Comparison of ENCODE assay signal across 28 mouse cellular contexts in the genomic region with DNA sequence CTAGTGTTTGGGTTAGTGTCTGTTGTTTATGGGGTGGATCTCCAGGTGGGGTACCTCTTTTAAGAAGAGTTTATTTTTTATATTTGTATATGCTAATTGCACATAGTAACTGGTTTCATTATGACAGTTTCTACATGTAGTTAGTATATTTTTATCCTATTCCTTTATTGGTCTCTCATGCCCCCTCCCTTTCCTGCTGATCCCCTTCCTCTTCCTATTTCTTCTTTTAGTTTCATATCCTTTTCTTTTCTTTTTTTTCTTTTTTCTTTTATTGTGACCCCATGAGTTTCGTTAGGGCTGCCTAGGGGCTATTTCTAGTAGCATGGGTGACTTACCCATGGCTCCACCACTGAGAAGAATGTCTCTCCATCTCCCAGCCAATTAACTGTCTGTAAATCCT. TPM values are rescaled to one million over a fixed set of nuclear protein-coding genes. Genes with fewer than 3 reads are reported as not detected.
DNase-seq lines count a peak whose midpoint lies in the region; ATAC-seq lines count a peak whose summit lies in the region.
"Had no signal": no experiment of that assay in that cellular context is flagged by ENCODE, and none has a peak within 500 bp of the region (broad histone marks: within the 10 kb centered on the region; RNA-seq: fewer than 3 reads in every experiment).

No protein-coding gene starts in this region.

- H3K4me2 ChIP-seq in heart, embryonic 12.5 days: no peak overlapping the region
- H3K4me2 ChIP-seq in midbrain, embryonic 13.5 days (replicated peaks): no peak overlapping the region
- H3K4me2 ChIP-seq: embryonic facial prominence, embryonic 12.5 days; embryonic facial prominence, embryonic 15.5 days; heart, embryonic 13.5 days; hindbrain, embryonic 14.5 days had no signal

- H3K27ac ChIP-seq in heart, embryonic 12.5 days (ENCODE audit: poor library complexity, severe bottlenecking): no peak overlapping the region
- H3K27ac ChIP-seq in midbrain, embryonic 13.5 days: no peak overlapping the region
- H3K27ac ChIP-seq: embryonic facial prominence, embryonic 12.5 days; embryonic facial prominence, embryonic 15.5 days; gastrocnemius, adult 2 months; heart, embryonic 13.5 days; hindbrain, embryonic 14.5 days; hindbrain, postnatal 0 days had no signal

- H3K9me3 ChIP-seq in heart, embryonic 12.5 days (replicated peaks): no peaks in the 10 kb centered on the region
- H3K9me3 ChIP-seq in midbrain, embryonic 13.5 days: no peaks in the 10 kb centered on the region
- H3K9me3 ChIP-seq: embryonic facial prominence, embryonic 12.5 days; embryonic facial prominence, embryonic 15.5 days; heart, embryonic 13.5 days had no signal

- no peaks in the 10 kb centered on the region for H3K27me3 ChIP-seq in heart, embryonic 12.5 days (replicated peaks)
- H3K27me3 ChIP-seq in midbrain, embryonic 13.5 days: peaks cover 53% of the 10 kb centered on the region
- H3K27me3 ChIP-seq: embryonic facial prominence, embryonic 12.5 days; embryonic facial prominence, embryonic 15.5 days; heart, embryonic 13.5 days had no signal

- ATAC-seq in common myeloid progenitor, adult 5-6 weeks (replicated peaks; ENCODE audit: low read depth, poor library complexity, severe bottlenecking): peak; percentile 37
- peak; percentile 28 for ATAC-seq in megakaryocyte progenitor cell, adult 5-6 weeks (replicated peaks; ENCODE audit: poor library complexity)
- no peak for ATAC-seq in heart, embryonic 12.5 days (ENCODE audit: insufficient number of reproducible peaks, low FRiP score)
- no peak for ATAC-seq in midbrain, embryonic 13.5 days
- ATAC-seq: activated CD4-positive, CD25-positive, alpha-beta regulatory T cell, adult 4 months; forebrain, embryonic 14.5 days; forebrain, postnatal 0 days; hindbrain, postnatal 0 days; inflammation-experienced regulatory T-cells, adult 6 months; intestine, embryonic 16.5 days had no signal

- 59% methylated on average over 1 of the region's 1 CpGs for WGBS in heart, embryonic 12.5 days
- WGBS in midbrain, embryonic 13.5 days: 65% methylated on average over 1 of the region's 1 CpGs

- H3K36me3 ChIP-seq in heart, embryonic 12.5 days: no peaks in the 10 kb centered on the region
- no peaks in the 10 kb centered on the region for H3K36me3 ChIP-seq in midbrain, embryonic 13.5 days
- H3K36me3 ChIP-seq: embryonic facial prominence, embryonic 12.5 days; embryonic facial prominence, embryonic 15.5 days; heart, embryonic 13.5 days had no signal

- H3K4me1 ChIP-seq in heart, embryonic 12.5 days (replicated peaks): peaks cover 8% of the 10 kb centered on the region
- H3K4me1 ChIP-seq in midbrain, embryonic 13.5 days (replicated peaks): no peaks in the 10 kb centered on the region
- H3K4me1 ChIP-seq: embryonic facial prominence, embryonic 12.5 days; embryonic facial prominence, embryonic 15.5 days had no signal

- DNase-seq in A20 (ENCODE audit: low read depth, low spot score): peak; percentile 74
- no peak for DNase-seq in cerebellum, adult 9-10 months
- DNase-seq: adrenal gland, postnatal 10 days; adrenal gland, postnatal 36 days; B cell, adult 2 months; cerebellum, adult 11 months; cerebellum, adult 2 months; cerebellum, postnatal 10 days; cerebellum, postnatal 36 days; forebrain, postnatal 0 days; gastrocnemius, adult 2 months; gastrocnemius, postnatal 14 days; heart, adult 18-20 months; heart, postnatal 14 days; heart, postnatal 4 days had no signal

- H3K9ac ChIP-seq in heart, embryonic 12.5 days: no peak overlapping the region
- no peak overlapping the region for H3K9ac ChIP-seq in midbrain, embryonic 13.5 days (replicated peaks)
- H3K9ac ChIP-seq: embryonic facial prominence, embryonic 12.5 days; embryonic facial prominence, embryonic 15.5 days; forebrain, postnatal 0 days; heart, embryonic 13.5 days; hindbrain, embryonic 14.5 days had no signal

- no peak overlapping the region for H3K4me3 ChIP-seq in heart, embryonic 12.5 days
- no peak overlapping the region for H3K4me3 ChIP-seq in midbrain, embryonic 13.5 days (replicated peaks)
- H3K4me3 ChIP-seq: embryonic facial prominence, embryonic 12.5 days; embryonic facial prominence, embryonic 15.5 days; gastrocnemius, adult 2 months; heart, embryonic 13.5 days had no signal

RNA-seq across cellular contexts. Expression of a gene that starts 36.5 kb away (rescaled TPM):
- total RNA-seq in common myeloid progenitor, adult 5-6 weeks (2017): 22.9 and 25.0 TPM in 2 replicates
- 55.4 and 68.7 TPM in 2 replicates for total RNA-seq in megakaryocyte progenitor cell, adult 5-6 weeks (2015)
- 48.7 and 55.6 TPM in 2 replicates for total RNA-seq in megakaryocyte progenitor cell, adult 5-6 weeks (2017)
- polyA plus RNA-seq in heart, embryonic 12.5 days (2016; fragmentation: Nextera tagmentation; extraction: Ambion mirVana): 4.3 and 4.9 TPM in 2 replicates
- polyA plus RNA-seq in midbrain, embryonic 13.5 days (2015; fragmentation: Nextera tagmentation; extraction: Ambion mirVana): 4.5 and 4.8 TPM in 2 replicates

Comparison
In these comparisons a context has a peak if more than half of its experiments do, and no peak if none do; other contexts are left out.
1. ATAC-seq: peak in common myeloid progenitor, adult 5-6 weeks (single experiment) and megakaryocyte progenitor cell, adult 5-6 weeks (single experiment); none in heart, embryonic 12.5 days (single experiment) and midbrain, embryonic 13.5 days (single experiment).